Comparison of ENCODE assay signal across 8 mouse cellular contexts in genomic region chr2:118925952-118926351, GRCm38 (mm10). TPM values are rescaled to one million over a fixed set of nuclear protein-coding genes. Genes with fewer than 3 reads are reported as not detected.
A peak's percentile ranks its signal among the peaks of the same experiment; 100 is the strongest.
DNase-seq lines count a peak whose midpoint lies in the region; ATAC-seq and TF ChIP-seq lines count a peak whose summit lies in the region.

No protein-coding gene starts in this region.

- H3K4me1 ChIP-seq in heart, embryonic 12.5 days (replicated peaks), result peaks cover 34% of the 10 kb centered on the region
- no peaks in the 10 kb centered on the region for H3K4me1 ChIP-seq in ES-Bruce4 (ENCODE audit: control insufficient read depth, insufficient read depth, low read length)
- peaks cover 11% of the 10 kb centered on the region for H3K4me1 ChIP-seq in forebrain, embryonic 14.5 days (ENCODE audit: control insufficient read depth, insufficient read depth, low read length)
- peaks cover 24% of the 10 kb centered on the region for H3K4me1 ChIP-seq in liver, embryonic 16.5 days (ENCODE audit: control insufficient read depth, low read depth, low read length)

- ATAC-seq in heart, embryonic 12.5 days (ENCODE audit: insufficient number of reproducible peaks, low FRiP score), result peak; percentile 69
- ATAC-seq in forebrain, embryonic 14.5 days, result peak; percentile 49
- ATAC-seq in liver, embryonic 16.5 days (ENCODE audit: low read depth), result peak; percentile 30; the same call in 1 of the 2 replicates

- no peak for TF ChIP-seq EP300 in ES-Bruce4 (IDR thresholded peaks at IDR 0.05; ENCODE audit: insufficient read depth, low read depth, low read length)

- no peak for DNase-seq in heart, adult 11 months
- DNase-seq in forebrain, embryonic 14.5 days (ENCODE audit: low spot score), result no peak
- DNase-seq in right cerebral cortex, postnatal 36 days (ENCODE audit: low spot score in 2 of 2), result no peak
- no peak for DNase-seq in adrenal gland, postnatal 25 days
- no peak for DNase-seq in urinary bladder, postnatal 14 days (ENCODE audit: low spot score)

- no peak for TF ChIP-seq CTCF in ES-Bruce4 (IDR thresholded peaks at IDR 0.05; ENCODE audit: low read depth, low read length)

- no peaks in the 10 kb centered on the region for H3K27me3 ChIP-seq in heart, embryonic 12.5 days (replicated peaks)
- H3K27me3 ChIP-seq in ES-Bruce4 (ENCODE audit: control insufficient read depth, insufficient read depth, low read length, poor library complexity, severe bottlenecking), result no peaks in the 10 kb centered on the region
- no peaks in the 10 kb centered on the region for H3K27me3 ChIP-seq in forebrain, embryonic 14.5 days (replicated peaks; ENCODE audit: control insufficient read depth, insufficient read depth, low read length)
- H3K27me3 ChIP-seq in liver, embryonic 16.5 days (ENCODE audit: control insufficient read depth, insufficient read depth, low read depth, low read length), result no peaks in the 10 kb centered on the region

- 0% methylated on average over 6 of the region's 6 CpGs for WGBS in heart, embryonic 12.5 days
- under 1% methylated on average over 6 of the region's 6 CpGs for WGBS in forebrain, embryonic 14.5 days
- 5% methylated on average over 6 of the region's 6 CpGs for WGBS in liver, embryonic 16.5 days (ENCODE audit: insufficient replicate concordance)

- H3K36me3 ChIP-seq in heart, embryonic 12.5 days, result peaks cover 30% of the 10 kb centered on the region
- H3K36me3 ChIP-seq in ES-Bruce4 (ENCODE audit: control insufficient read depth, insufficient read depth, low read length, poor library complexity, severe bottlenecking), result no peaks in the 10 kb centered on the region; the same call in 1 of the 2 replicates
- H3K36me3 ChIP-seq in forebrain, embryonic 14.5 days (ENCODE audit: control insufficient read depth, insufficient read depth, low read length), result peaks cover 23% of the 10 kb centered on the region
- H3K36me3 ChIP-seq in liver, embryonic 16.5 days (ENCODE audit: control insufficient read depth, insufficient read depth), result peaks cover 8% of the 10 kb centered on the region; the same call in 1 of the 2 replicates

- peak overlapping the region; percentile 50 for H3K27ac ChIP-seq in heart, embryonic 12.5 days (ENCODE audit: poor library complexity, severe bottlenecking)
- no peak overlapping the region for H3K27ac ChIP-seq in ES-Bruce4 (ENCODE audit: insufficient read depth, low read length)
- H3K27ac ChIP-seq in forebrain, embryonic 14.5 days (ENCODE audit: low read depth, low read length), result no peak overlapping the region
- peak overlapping the region; percentile 48 for H3K27ac ChIP-seq in liver, embryonic 16.5 days (ENCODE audit: low read length)

- peak overlapping the region; percentile 81 for H3K4me3 ChIP-seq in heart, embryonic 12.5 days
- H3K4me3 ChIP-seq in ES-Bruce4 (ENCODE audit: low read depth, low read length), result peak overlapping the region; percentile 34
- peak overlapping the region; percentile 67 for H3K4me3 ChIP-seq in forebrain, embryonic 14.5 days (ENCODE audit: low read depth, low read length)
- peak overlapping the region; percentile 86 for H3K4me3 ChIP-seq in liver, embryonic 16.5 days (ENCODE audit: low read depth, low read length)

- H3K9me3 ChIP-seq in heart, embryonic 12.5 days (replicated peaks), result no peaks in the 10 kb centered on the region
- H3K9me3 ChIP-seq in ES-Bruce4 (replicated peaks; ENCODE audit: control insufficient read depth, insufficient read depth, low read length, poor library complexity, severe bottlenecking), result no peaks in the 10 kb centered on the region
- H3K9me3 ChIP-seq in forebrain, embryonic 14.5 days (replicated peaks; ENCODE audit: control insufficient read depth, low read length), result no peaks in the 10 kb centered on the region
- H3K9me3 ChIP-seq in liver, embryonic 16.5 days (replicated peaks; ENCODE audit: control insufficient read depth, low read length), result no peaks in the 10 kb centered on the region

- peak overlapping the region; percentile 90 for H3K9ac ChIP-seq in heart, embryonic 12.5 days
- no peak overlapping the region for H3K9ac ChIP-seq in ES-Bruce4 (ENCODE audit: low read depth, poor library complexity, severe bottlenecking)
- peak overlapping the region; percentile 79 for H3K9ac ChIP-seq in forebrain, embryonic 14.5 days (ENCODE audit: low read length)
- H3K9ac ChIP-seq in liver, embryonic 16.5 days (ENCODE audit: low read depth, low read length), result peak overlapping the region; percentile 81

- peak overlapping the region; percentile 82 for H3K4me2 ChIP-seq in heart, embryonic 12.5 days
- H3K4me2 ChIP-seq in forebrain, embryonic 14.5 days (ENCODE audit: low read length), result peak overlapping the region; percentile 97
- H3K4me2 ChIP-seq in liver, embryonic 16.5 days (ENCODE audit: low read depth, low read length), result peak overlapping the region; percentile 98

- no peak for TF ChIP-seq POLR2A in ES-Bruce4 (IDR thresholded peaks at IDR 0.05; ENCODE audit: insufficient read depth, low read length)

RNA-seq across cellular contexts. Expression of gene Chst14, which starts 0.3 kb away (rescaled TPM):
- 23.9 and 25.4 TPM in 2 replicates for polyA plus RNA-seq in heart, embryonic 12.5 days (2016; fragmentation: Nextera tagmentation; extraction: Ambion mirVana)
- polyA plus RNA-seq in ES-Bruce4 (2011; ENCODE audit: insufficient read depth, insufficient read length, low read depth, missing spikeins), result 9.3 and 10.3 TPM in 2 replicates
- polyA plus RNA-seq in forebrain, embryonic 14.5 days (2014; fragmentation: Nextera tagmentation; extraction: Ambion mirVana), result 7.1 and 7.4 TPM in 2 replicates
- polyA plus RNA-seq in liver, embryonic 16.5 days (2015; fragmentation: Nextera tagmentation; extraction: Ambion mirVana), result 4.0 and 4.9 TPM in 2 replicates
- total RNA-seq in adrenal gland, postnatal 25 days (2021), result 12.6 and 19.1 TPM in 2 replicates

RNA-seq across cellular contexts. Expression of gene Bahd1, which starts 25.8 kb away (rescaled TPM):
- 4.5 and 4.8 TPM in 2 replicates for polyA plus RNA-seq in heart, embryonic 12.5 days (2016; fragmentation: Nextera tagmentation; extraction: Ambion mirVana)
- polyA plus RNA-seq in ES-Bruce4 (2011; ENCODE audit: insufficient read depth, insufficient read length, low read depth, missing spikeins), result 12.2 and 14.1 TPM in 2 replicates
- 2.0 and 2.1 TPM in 2 replicates for polyA plus RNA-seq in forebrain, embryonic 14.5 days (2014; fragmentation: Nextera tagmentation; extraction: Ambion mirVana)
- 2.9 and 3.0 TPM in 2 replicates for polyA plus RNA-seq in liver, embryonic 16.5 days (2015; fragmentation: Nextera tagmentation; extraction: Ambion mirVana)
- total RNA-seq in adrenal gland, postnatal 25 days (2021), result 42.6 and 54.4 TPM in 2 replicates

Comparison
In these comparisons a context has a peak if more than half of its experiments do, and no peak if none do; other contexts are left out.
1. H3K27ac ChIP-seq: peak in heart, embryonic 12.5 days (single experiment) and liver, embryonic 16.5 days (single experiment); none in ES-Bruce4 (single experiment) and forebrain, embryonic 14.5 days (single experiment).
2. H3K4me3 ChIP-seq: peak in every context shown above with its lines; median percentile 86 in liver, embryonic 16.5 days; 81 in heart, embryonic 12.5 days; 67 in forebrain, embryonic 14.5 days; 34 in ES-Bruce4.
3. Peak in every context shown above with its lines, with median percentiles within 50 percentile points of each other: ATAC-seq and H3K4me2 ChIP-seq.